Mouse (Mus musculus): ENCODE measurements around the gene Znrf4. TPM values are rescaled to one million over a fixed set of nuclear protein-coding genes. Genes with fewer than 3 reads are reported as not detected.
A peak's percentile ranks its signal among the peaks of the same experiment; 100 is the strongest.

The Znrf4 gene
- polyA plus RNA-seq, 1 experiment from 2014 or later = not detected

GRCm38 (mm10) chr17:56548605-56549105 is 36.4 kb upstream of the Znrf4 start:
- Histone ChIP-seq H3K36me3 (ENCODE audit: control insufficient read depth, insufficient read depth, low read length) (no peaks in the 10 kb centered on the region), H3K4me1 (ENCODE audit: control insufficient read depth, insufficient read depth, low read depth, low read length) (peaks cover 26% of the 10 kb centered on the region), H3K4me2 (ENCODE audit: low read length) (no peak overlapping the region), H3K4me3 (ENCODE audit: low read length) (no peak overlapping the region), H3K9me3 (ENCODE audit: control insufficient read depth, low read length) (no peaks in the 10 kb centered on the region), H3K27me3 (replicated peaks; ENCODE audit: control insufficient read depth, insufficient read depth, low read length) (no peaks in the 10 kb centered on the region), H3K27ac (ENCODE audit: low read depth, low read length) (no peak overlapping the region), H3K9ac (ENCODE audit: low read depth, low read length) (no peak overlapping the region)
- 17% methylated on average over 4 of the region's 4 CpGs for WGBS
- no peak for ATAC-seq

GRCm38 (mm10) chr17:56547846-56548604 is 35.8 kb upstream of the Znrf4 start:
- Histone ChIP-seq H3K4me2 (ENCODE audit: low read length) (no peak overlapping the region), H3K4me1 (ENCODE audit: control insufficient read depth, insufficient read depth, low read depth, low read length) (peaks cover 26% of the 10 kb centered on the region), H3K4me3 (ENCODE audit: low read length) (no peak overlapping the region), H3K9ac (ENCODE audit: low read depth, low read length) (no peak overlapping the region), H3K27ac (ENCODE audit: low read depth, low read length) (no peak overlapping the region), H3K36me3 (ENCODE audit: control insufficient read depth, insufficient read depth, low read length) (no peaks in the 10 kb centered on the region), H3K27me3 (replicated peaks; ENCODE audit: control insufficient read depth, insufficient read depth, low read length) (no peaks in the 10 kb centered on the region), H3K9me3 (ENCODE audit: control insufficient read depth, low read length) (no peaks in the 10 kb centered on the region)
- no peak for ATAC-seq
- 60% methylated on average over 9 of the region's 9 CpGs for WGBS

GRCm38 (mm10) chr17:56547116-56547845 is 35.0 kb upstream of the Znrf4 start:
- no peaks in the 10 kb centered on the region for H3K9me3 ChIP-seq (ENCODE audit: control insufficient read depth, low read length)
- 42% methylated on average over 17 of the region's 17 CpGs for WGBS
- no peaks in the 10 kb centered on the region for H3K27me3 ChIP-seq (replicated peaks; ENCODE audit: control insufficient read depth, insufficient read depth, low read length)
- no peak overlapping the region for H3K4me2 ChIP-seq (ENCODE audit: low read length)
- H3K4me1 ChIP-seq (ENCODE audit: control insufficient read depth, insufficient read depth, low read depth, low read length) = peaks cover 23% of the 10 kb centered on the region
- H3K27ac ChIP-seq (ENCODE audit: low read depth, low read length) = peak overlapping the region; percentile 54
- H3K4me3 ChIP-seq (ENCODE audit: low read length) = no peak overlapping the region
- peak overlapping the region; percentile 37; the same call in 1 of the 2 replicates for H3K9ac ChIP-seq (ENCODE audit: low read depth, low read length)
- H3K36me3 ChIP-seq (ENCODE audit: control insufficient read depth, insufficient read depth, low read length) = no peaks in the 10 kb centered on the region
- peak; percentile 44 for ATAC-seq

GRCm38 (mm10) chr17:56546576-56546975 is 34.3 kb upstream of the Znrf4 start:
- Histone ChIP-seq H3K9ac (ENCODE audit: low read depth, low read length) (no peak overlapping the region; the same call in 1 of the 2 replicates), H3K4me2 (ENCODE audit: low read length) (no peak overlapping the region), H3K27ac (ENCODE audit: low read depth, low read length) (peak overlapping the region; percentile 54), H3K4me3 (ENCODE audit: low read length) (no peak overlapping the region), H3K27me3 (replicated peaks; ENCODE audit: control insufficient read depth, insufficient read depth, low read length) (no peaks in the 10 kb centered on the region), H3K4me1 (ENCODE audit: control insufficient read depth, insufficient read depth, low read depth, low read length) (peaks cover 20% of the 10 kb centered on the region), H3K9me3 (ENCODE audit: control insufficient read depth, low read length) (no peaks in the 10 kb centered on the region), H3K36me3 (ENCODE audit: control insufficient read depth, insufficient read depth, low read length) (no peaks in the 10 kb centered on the region)
- no peak for ATAC-seq
- 88% methylated on average over 5 of the region's 5 CpGs for WGBS

- Histone ChIP-seq H3K4me2 (ENCODE audit: low read length) (no peak overlapping the region), H3K4me3 (ENCODE audit: low read length) (no peak overlapping the region), H3K27ac (ENCODE audit: low read depth, low read length) (no peak overlapping the region), H3K4me1 (ENCODE audit: control insufficient read depth, insufficient read depth, low read depth, low read length) (peaks cover 13% of the 10 kb centered on the region), H3K9ac (ENCODE audit: low read depth, low read length) (no peak overlapping the region), H3K27me3 (replicated peaks; ENCODE audit: control insufficient read depth, insufficient read depth, low read length) (no peaks in the 10 kb centered on the region), H3K9me3 (ENCODE audit: control insufficient read depth, low read length) (no peaks in the 10 kb centered on the region), H3K36me3 (ENCODE audit: control insufficient read depth, insufficient read depth, low read length) (no peaks in the 10 kb centered on the region)
- 100% methylated on average over 1 of the region's 1 CpGs for WGBS
- ATAC-seq = no peak
These were observed 33.7 kb upstream of the Znrf4 start for GRCm38 (mm10) chr17:56545945-56546344.

- no peak overlapping the region for H3K27ac ChIP-seq (ENCODE audit: low read depth, low read length)
- H3K9ac ChIP-seq (ENCODE audit: low read depth, low read length) = no peak overlapping the region
- H3K27me3 ChIP-seq (replicated peaks; ENCODE audit: control insufficient read depth, insufficient read depth, low read length) = no peaks in the 10 kb centered on the region
- no peaks in the 10 kb centered on the region for H3K36me3 ChIP-seq (ENCODE audit: control insufficient read depth, insufficient read depth, low read length)
- no peaks in the 10 kb centered on the region for H3K9me3 ChIP-seq (ENCODE audit: control insufficient read depth, low read length)
- no peak overlapping the region for H3K4me2 ChIP-seq (ENCODE audit: low read length)
- WGBS = 72% methylated on average over 7 of the region's 7 CpGs
- peaks cover 13% of the 10 kb centered on the region for H3K4me1 ChIP-seq (ENCODE audit: control insufficient read depth, insufficient read depth, low read depth, low read length)
- no peak for ATAC-seq
- H3K4me3 ChIP-seq (ENCODE audit: low read length) = no peak overlapping the region
These were observed 32.6 kb upstream of the Znrf4 start for GRCm38 (mm10) chr17:56544699-56545387.

- Histone ChIP-seq H3K4me1 (ENCODE audit: control insufficient read depth, insufficient read depth, low read depth, low read length) (peaks cover 13% of the 10 kb centered on the region), H3K9ac (ENCODE audit: low read depth, low read length) (no peak overlapping the region), H3K27me3 (replicated peaks; ENCODE audit: control insufficient read depth, insufficient read depth, low read length) (no peaks in the 10 kb centered on the region), H3K4me3 (ENCODE audit: low read length) (no peak overlapping the region), H3K36me3 (ENCODE audit: control insufficient read depth, insufficient read depth, low read length) (no peaks in the 10 kb centered on the region), H3K27ac (ENCODE audit: low read depth, low read length) (no peak overlapping the region), H3K4me2 (ENCODE audit: low read length) (no peak overlapping the region), H3K9me3 (ENCODE audit: control insufficient read depth, low read length) (no peaks in the 10 kb centered on the region)
- ATAC-seq = no peak
- WGBS = 86% methylated on average over 3 of the region's 3 CpGs
These were observed 31.5 kb upstream of the Znrf4 start for GRCm38 (mm10) chr17:56543684-56544224.

GRCm38 (mm10) chr17:56542736-56543135 is 30.5 kb upstream of the Znrf4 start:
- peaks cover 13% of the 10 kb centered on the region for H3K4me1 ChIP-seq (ENCODE audit: control insufficient read depth, insufficient read depth, low read depth, low read length)
- no peaks in the 10 kb centered on the region for H3K36me3 ChIP-seq (ENCODE audit: control insufficient read depth, insufficient read depth, low read length)
- no peak overlapping the region for H3K4me2 ChIP-seq (ENCODE audit: low read length)
- H3K27ac ChIP-seq (ENCODE audit: low read depth, low read length) = 0 out of 2 replicates have a peak overlapping the region, but pooled peaks have one; percentile 14
- H3K9me3 ChIP-seq (ENCODE audit: control insufficient read depth, low read length) = no peaks in the 10 kb centered on the region
- H3K9ac ChIP-seq (ENCODE audit: low read depth, low read length) = no peak overlapping the region
- 21% methylated on average over 8 of the region's 8 CpGs for WGBS
- no peaks in the 10 kb centered on the region for H3K27me3 ChIP-seq (replicated peaks; ENCODE audit: control insufficient read depth, insufficient read depth, low read length)
- H3K4me3 ChIP-seq (ENCODE audit: low read length) = no peak overlapping the region
- ATAC-seq = peak; percentile 35; the same call in 1 of the 2 replicates
